Mouse (Mus musculus): ENCODE measurements around the gene Pum2.
"Not testable (repeated sequence)": the region's sequence is repeated elsewhere in the genome, so short reads cannot be mapped to it uniquely, and the experiment has no call there.

The Pum2 gene

DNA sequence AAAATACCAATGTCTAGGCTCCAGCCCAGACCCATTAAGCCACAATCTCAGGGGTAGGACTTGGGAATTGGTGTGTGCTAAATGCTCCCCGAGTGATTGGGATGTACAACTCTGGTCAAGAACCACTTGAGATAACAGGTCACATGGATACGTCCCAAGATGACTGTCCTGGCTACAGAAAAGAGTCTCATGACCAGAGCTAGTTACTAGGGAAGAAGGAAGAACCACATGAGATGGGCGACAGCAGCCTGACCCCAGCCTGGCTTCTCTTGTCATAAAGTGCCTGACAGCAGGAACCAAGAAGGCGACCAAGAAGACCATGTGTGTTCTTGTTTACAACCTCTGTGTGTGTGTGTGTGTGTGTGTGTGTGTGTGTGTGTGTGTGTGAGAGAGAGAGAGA lies 4.5 kb upstream of the Pum2 start:
- DNase-seq (ENCODE audit: low spot score), result no peak

DNA sequence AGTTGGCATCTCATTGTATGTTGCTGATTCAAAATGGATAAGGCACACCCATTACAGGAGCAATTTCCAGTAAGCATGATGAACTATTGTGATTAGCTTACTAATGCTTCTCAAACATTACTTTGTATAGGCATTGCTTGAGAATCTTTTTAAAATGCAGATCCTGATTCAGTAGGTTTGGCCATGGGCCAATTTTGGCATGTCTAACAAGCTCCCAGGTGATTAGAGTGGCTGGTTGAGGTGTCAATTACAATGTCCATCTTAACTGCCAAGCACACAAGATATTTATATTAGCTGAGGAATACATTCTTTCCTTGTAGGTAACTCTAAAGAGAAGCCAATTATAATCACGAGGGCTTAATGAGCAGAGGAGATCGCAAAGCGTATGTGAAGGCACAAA lies 4.1 kb upstream of the Pum2 start:
- no peak for DNase-seq (ENCODE audit: low spot score)

DNA sequence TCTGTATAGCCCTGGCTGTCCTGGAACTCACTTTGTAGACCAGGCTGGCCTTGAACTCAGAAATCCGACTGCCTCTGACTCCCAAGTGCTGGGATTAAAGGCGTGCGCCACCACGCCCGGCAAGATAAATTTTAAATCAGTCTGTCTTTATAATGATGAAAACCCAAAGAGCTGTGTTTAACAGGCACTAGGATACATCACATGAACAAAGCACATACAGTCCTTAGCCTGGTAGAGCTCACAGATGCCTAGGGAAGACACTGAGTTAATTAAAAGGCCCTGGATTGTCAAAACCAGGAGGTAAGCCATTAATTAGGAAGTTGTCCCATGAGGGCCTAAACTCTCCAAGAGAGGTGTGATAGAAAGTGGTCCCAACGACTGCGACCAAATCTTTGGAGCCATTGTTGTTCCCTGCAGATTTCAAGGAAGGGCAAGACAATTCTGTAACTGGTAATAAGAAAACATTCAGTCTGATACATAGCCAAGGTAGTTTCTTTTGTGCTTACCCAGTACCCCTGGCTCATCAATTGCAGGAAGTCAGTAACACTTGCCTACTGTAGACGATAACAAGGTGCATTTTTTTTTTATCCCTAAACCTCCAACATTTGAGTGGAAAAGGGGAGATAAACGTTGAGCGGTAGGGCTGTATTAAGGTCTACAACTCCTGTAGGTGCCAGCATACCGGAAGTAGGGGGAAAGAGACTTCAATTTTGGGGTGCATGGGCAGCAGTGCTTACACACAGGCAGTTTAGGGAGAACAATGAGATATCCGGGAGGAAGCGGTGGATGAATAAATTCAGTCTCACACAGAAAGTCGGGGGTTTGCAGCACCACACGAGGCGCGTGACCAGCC lies 587 bp upstream of the Pum2 start:
- DNase-seq (ENCODE audit: low spot score), result peak; percentile 6

DNA sequence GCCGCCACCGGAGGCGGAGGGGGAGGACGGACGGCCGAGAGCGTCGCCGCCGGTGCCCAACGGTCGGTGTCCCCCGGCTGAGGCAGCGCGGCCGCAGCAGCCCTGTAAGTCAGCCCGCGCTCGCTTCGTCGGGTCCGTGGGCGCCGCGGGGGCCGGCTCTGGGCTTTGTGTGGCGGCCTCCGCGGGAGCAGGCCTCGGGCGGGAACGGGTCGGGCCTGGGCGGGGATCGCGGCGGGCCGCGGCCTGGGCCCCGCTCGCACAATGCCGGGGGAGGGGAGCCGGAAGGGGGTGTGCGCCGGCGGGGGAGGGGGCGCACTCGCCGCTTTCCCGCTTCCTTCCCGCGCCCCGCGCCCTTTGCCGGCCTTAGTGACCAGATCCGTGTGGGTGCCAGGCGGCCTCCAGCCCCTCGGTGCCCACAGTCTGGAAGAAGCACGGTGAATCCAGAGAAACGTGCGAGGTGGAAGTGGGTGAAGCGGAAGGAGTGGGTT lies 487 bp downstream of the Pum2 start:
- DNase-seq (ENCODE audit: low spot score), result peak; percentile 40

- DNase-seq (ENCODE audit: low spot score), result no peak
These were observed 982 bp downstream of the Pum2 start for GRCm38 (mm10) chr12:8674891-8675341.

- no peak for DNase-seq (ENCODE audit: low spot score)
These were observed 1.4 kb downstream of the Pum2 start for GRCm38 (mm10) chr12:8675361-8675760.

DNA sequence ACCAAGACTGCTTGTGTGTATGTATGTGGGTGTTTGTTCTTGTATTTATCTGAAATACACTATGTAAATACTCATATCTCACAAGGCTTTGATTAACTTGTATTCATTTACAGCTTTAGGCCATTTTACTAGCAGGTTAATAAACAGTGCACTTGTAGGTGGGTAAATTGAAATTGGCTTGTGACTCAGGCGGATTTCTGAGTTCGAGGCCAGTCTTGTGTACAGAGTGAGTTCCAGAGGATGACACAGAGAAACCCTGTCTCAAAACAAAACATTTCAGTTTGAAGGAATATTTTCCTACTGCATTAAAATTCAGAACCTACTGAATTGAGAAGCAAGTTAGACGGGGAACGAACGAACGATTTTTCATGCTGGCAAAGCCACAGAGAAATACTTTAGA lies 2.4 kb downstream of the Pum2 start:
- DNase-seq (ENCODE audit: low spot score), result no peak

- DNase-seq (ENCODE audit: low spot score), result no peak
These were observed 4.0 kb downstream of the Pum2 start for GRCm38 (mm10) chr12:8677926-8678325.

DNA sequence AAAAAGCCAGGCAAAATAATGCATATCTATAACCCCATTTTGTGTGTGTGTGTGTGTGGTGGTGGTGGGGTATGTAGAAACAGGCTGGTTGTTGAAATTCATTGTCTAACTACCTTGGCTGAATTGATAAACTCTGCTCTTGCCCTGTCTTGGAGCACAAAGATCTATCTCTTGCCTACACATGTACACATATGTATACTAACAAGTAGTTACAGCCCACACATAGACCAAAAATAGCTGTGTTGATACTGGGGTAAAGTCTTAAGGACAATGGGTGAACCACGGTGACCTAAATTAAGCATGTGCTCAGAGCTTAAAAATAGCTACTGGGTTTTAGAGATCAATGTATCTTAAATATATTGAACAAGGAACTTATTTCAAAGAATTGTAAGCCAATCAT lies 10.3 kb downstream of the Pum2 start:
- DNase-seq (ENCODE audit: low spot score), result no peak

- DNase-seq (ENCODE audit: low spot score), result no peak
These were observed 11.1 kb downstream of the Pum2 start for GRCm38 (mm10) chr12:8685036-8685435.

GRCm38 (mm10) chr12:8689882-8690281 lies 15.9 kb downstream of the Pum2 start:
- DNase-seq (ENCODE audit: low spot score), result not testable (repeated sequence)

- DNase-seq (ENCODE audit: low spot score), result peak; percentile 23
These were observed 25.0 kb downstream of the Pum2 start for GRCm38 (mm10) chr12:8698895-8699294.

DNA sequence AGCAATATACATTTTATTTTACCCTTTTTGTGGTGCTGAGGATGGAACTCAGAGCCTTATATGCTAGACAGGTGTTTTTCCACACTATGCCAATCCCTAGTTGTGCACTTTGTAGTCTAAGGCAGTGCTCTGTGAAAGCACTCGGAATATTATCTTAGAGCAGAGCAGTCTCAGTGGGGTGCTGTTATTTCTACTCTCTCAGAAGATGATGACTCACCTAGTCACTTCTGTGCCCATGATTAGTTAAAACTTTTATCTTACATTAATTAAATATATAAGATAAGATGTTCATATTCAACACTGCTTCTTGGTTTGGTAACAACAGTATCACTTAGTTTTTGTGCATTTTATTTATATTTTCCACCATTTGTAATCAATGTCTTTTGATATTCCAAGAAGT lies 30.1 kb downstream of the Pum2 start:
- DNase-seq (ENCODE audit: low spot score), result no peak

- DNase-seq (ENCODE audit: low spot score), result no peak
These were observed 34.9 kb downstream of the Pum2 start for GRCm38 (mm10) chr12:8708876-8709275.

GRCm38 (mm10) chr12:8712665-8713064 lies 38.7 kb downstream of the Pum2 start:
- no peak for DNase-seq (ENCODE audit: low spot score)

DNA sequence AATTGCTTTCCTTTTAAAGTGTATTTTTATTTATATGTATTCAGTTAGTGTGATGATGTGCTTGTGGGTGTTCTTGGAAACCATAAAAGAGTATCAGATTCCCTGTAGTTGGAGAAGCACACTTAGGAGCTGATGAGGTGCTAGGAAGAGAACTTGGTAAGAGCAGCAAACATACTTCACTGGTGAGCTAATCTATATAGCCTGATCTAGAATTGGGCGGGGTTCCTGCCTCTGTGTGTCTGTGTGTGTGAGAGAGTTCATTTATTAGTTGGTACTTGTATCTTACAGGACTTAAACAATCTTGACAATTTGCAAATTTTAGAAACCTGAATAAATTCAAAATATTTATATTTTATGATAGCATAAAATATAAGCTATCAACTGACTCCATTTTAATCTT lies 42.2 kb downstream of the Pum2 start:
- no peak for DNase-seq (ENCODE audit: low spot score)

- no peak for DNase-seq (ENCODE audit: low spot score)
These were observed 53.0 kb downstream of the Pum2 start for GRCm38 (mm10) chr12:8726890-8727289.

DNA sequence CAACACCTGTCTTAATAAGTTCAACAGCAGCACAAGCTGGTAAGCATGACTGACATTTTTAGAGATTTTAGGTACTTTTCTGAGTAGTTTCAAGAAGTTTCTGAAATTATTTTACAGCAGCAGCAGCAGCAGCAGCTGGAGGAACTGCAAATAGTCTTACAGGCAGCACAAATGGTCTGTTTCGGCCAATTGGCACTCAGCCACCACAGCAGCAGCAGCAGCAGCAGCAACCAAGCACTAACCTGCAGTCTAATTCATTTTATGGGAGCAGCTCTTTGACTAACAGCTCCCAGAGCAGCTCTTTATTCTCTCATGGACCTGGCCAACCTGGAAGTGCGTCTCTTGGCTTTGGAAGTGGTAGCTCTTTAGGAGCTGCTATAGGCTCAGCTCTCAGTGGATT lies 54.8 kb downstream of the Pum2 start:
- DNase-seq (ENCODE audit: low spot score), result no peak

GRCm38 (mm10) chr12:8753654-8754053 lies 79.7 kb downstream of the Pum2 start:
- DNase-seq (ENCODE audit: low spot score), result no peak

- no peak for DNase-seq (ENCODE audit: low spot score)
These were observed 80.2 kb downstream of the Pum2 start for GRCm38 (mm10) chr12:8754116-8754515.

- no peak for DNase-seq (ENCODE audit: low spot score)
These were observed 84.1 kb downstream of the Pum2 start for GRCm38 (mm10) chr12:8758029-8758428.

DNA sequence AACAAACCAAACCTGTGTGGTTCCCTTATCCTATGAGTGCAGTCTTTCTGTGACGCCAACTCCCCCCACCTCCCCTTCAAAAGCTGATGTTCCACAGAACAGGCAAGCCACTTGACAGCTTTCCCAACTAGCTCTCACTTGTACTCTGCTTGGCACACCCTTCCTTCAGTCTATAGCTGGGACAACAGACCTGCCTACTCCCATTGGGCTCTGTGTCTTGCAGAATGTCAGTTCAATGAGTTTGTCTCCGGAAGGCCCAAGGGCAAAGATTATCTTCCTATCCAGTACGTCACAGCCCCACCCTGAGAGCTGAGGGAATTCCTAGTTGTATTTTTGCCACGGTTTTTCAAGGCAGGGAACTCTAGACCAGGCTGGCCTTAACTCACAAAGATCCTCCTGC lies 85.2 kb downstream of the Pum2 start:
- DNase-seq (ENCODE audit: low spot score), result no peak

DNA sequence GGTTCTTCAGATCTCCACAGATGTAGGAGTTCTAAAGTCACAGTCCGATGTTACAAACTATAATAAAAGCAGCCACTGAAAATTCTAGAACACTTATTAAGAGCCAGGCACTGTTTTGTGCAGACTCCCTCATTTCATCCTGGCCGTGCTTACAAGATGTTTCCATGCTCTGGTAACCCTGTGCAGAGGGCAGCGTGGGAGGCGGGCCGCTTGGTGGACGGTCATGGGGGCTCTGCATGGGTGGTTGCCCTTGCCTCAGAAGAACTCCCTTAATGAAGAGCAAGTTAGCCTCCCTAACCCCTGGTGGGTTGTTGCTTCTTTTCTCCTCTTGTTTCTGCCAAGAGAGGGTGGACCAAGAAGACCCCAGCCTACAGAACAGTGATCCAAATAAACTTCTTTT lies 85.8 kb downstream of the Pum2 start:
- no peak for DNase-seq (ENCODE audit: low spot score)

DNA sequence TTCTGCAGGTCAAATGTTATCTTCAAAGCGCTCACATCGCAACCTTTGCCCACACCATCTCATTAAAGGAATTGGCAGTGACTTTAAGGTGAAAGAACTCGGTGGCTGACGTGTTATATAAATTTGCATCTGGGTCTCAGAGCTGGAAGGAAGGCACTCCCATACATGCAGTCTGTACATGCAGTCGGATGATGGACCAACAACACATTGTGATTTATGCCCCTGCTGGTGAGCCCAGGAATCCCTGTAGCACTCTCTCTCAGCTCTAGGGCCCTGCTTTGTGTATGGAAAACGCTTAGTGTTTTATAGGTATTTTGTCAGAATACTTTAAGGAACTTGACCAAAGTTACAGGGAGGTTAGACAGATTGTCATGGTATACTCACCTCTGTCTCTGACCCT lies 86.6 kb downstream of the Pum2 start:
- no peak for DNase-seq (ENCODE audit: low spot score)

Measured in ovary, postnatal 14 days (tissue).